Mouse (Mus musculus): ENCODE data around the gene Cd160. TPM values are rescaled to one million over a fixed set of nuclear protein-coding genes. Genes with fewer than 3 reads are reported as not detected.

Cd160 gene
- total and polyA plus RNA-seq, 3 experiments: 0.04 to 0.32 TPM; not detected in 1

GRCm38 (mm10) chr3:96802214-96802613, 26.9 kb downstream of the Cd160 start:
- Histone ChIP-seq H3K4me1 (ENCODE audit: control insufficient read depth in 1 of 2, insufficient read depth in 2 of 2, low read length in 2 of 2) (peaks cover 3 to 6% of the 10 kb centered on the region in 2 experiments), H3K27me3 (ENCODE audit: control insufficient read depth in 1 of 2, insufficient read depth in 2 of 2, low read length in 2 of 2) (no peaks in the 10 kb centered on the region), H3K9me3 (replicated peaks; ENCODE audit: insufficient read depth, low read length) (no peaks in the 10 kb centered on the region), H3K27ac (ENCODE audit: control insufficient read depth, low read depth, low read length) (no peak overlapping the region), H3K9ac (ENCODE audit: control insufficient read depth, low read depth, low read length, poor library complexity, severe bottlenecking) (no peak overlapping the region), H3K79me2 (ENCODE audit: control insufficient read depth, insufficient read depth, low read length, poor library complexity) (no peaks in the 10 kb centered on the region), H3K4me3 (ENCODE audit: control insufficient read depth in 1 of 2, insufficient read depth in 1 of 2, low read depth in 2 of 2, low read length in 2 of 2) (no peak overlapping the region), H3K36me3 (ENCODE audit: control insufficient read depth in 1 of 2, insufficient read depth in 2 of 2, low read length in 2 of 2) (peaks cover 0 to 9% of the 10 kb centered on the region in 2 experiments; a peak in 2 of 4 replicates)
- TF ChIP-seq TCF12 (IDR thresholded peaks at IDR 0.05; ENCODE audit: low read depth, low read length) (peak; percentile 67; the same call in 1 of the 2 replicates), RCOR1 (IDR thresholded peaks at IDR 0.05; ENCODE audit: low read depth, low read length) (peak; percentile 68), ZMIZ1 (IDR thresholded peaks at IDR 0.05; ENCODE audit: low read depth, low read length) (no peak), EP300 (IDR thresholded peaks at IDR 0.05; ENCODE audit: low read depth in 1 of 2, low read length in 2 of 2) (peak; percentile 73 to 78), TAL1 (IDR thresholded peaks at IDR 0.05; ENCODE audit: low read length) (peak; percentile 9; the same call in 1 of the 2 replicates), USF2 (IDR thresholded peaks at IDR 0.05; ENCODE audit: borderline replicate concordance in 1 of 2, insufficient read depth in 1 of 2, low read depth in 1 of 2, low read length in 2 of 2) (no peak), E2F4 (IDR thresholded peaks at IDR 0.05; ENCODE audit: borderline replicate concordance, low read depth, low read length) (no peak), ZKSCAN1 (IDR thresholded peaks at IDR 0.05; ENCODE audit: low read depth, low read length) (no peak), MYB (IDR thresholded peaks at IDR 0.05; ENCODE audit: low read depth, low read length) (no peak), TBP (IDR thresholded peaks at IDR 0.05; ENCODE audit: low read depth, low read length) (no peak), MAZ (IDR thresholded peaks at IDR 0.05; ENCODE audit: low read depth, low read length) (no peak), HCFC1 (IDR thresholded peaks at IDR 0.05; ENCODE audit: low read depth, low read length) (no peak), MXI1 (IDR thresholded peaks at IDR 0.05; ENCODE audit: low read depth, low read length) (no peak), GATA1 (IDR thresholded peaks at IDR 0.05; ENCODE audit: low read depth, low read length) (peak; percentile 80)
- DNase-seq (ENCODE audit: low read depth, low spot score): peak; percentile 50

GRCm38 (mm10) chr3:96800254-96800653, 28.9 kb downstream of the Cd160 start:
- DNase-seq (ENCODE audit: low read depth, low spot score): no peak
- H3K79me2 ChIP-seq (ENCODE audit: control insufficient read depth, insufficient read depth, low read length, poor library complexity): no peaks in the 10 kb centered on the region
- no peak overlapping the region for H3K4me3 ChIP-seq (ENCODE audit: control insufficient read depth in 1 of 2, insufficient read depth in 1 of 2, low read depth in 2 of 2, low read length in 2 of 2)
- peaks cover 0 to 9% of the 10 kb centered on the region in 2 experiments; a peak in 2 of 4 replicates for H3K36me3 ChIP-seq (ENCODE audit: control insufficient read depth in 1 of 2, insufficient read depth in 2 of 2, low read length in 2 of 2)
- H3K27ac ChIP-seq (ENCODE audit: control insufficient read depth, low read depth, low read length): no peak overlapping the region
- no peaks in the 10 kb centered on the region for H3K9me3 ChIP-seq (replicated peaks; ENCODE audit: insufficient read depth, low read length)
- no peaks in the 10 kb centered on the region for H3K27me3 ChIP-seq (ENCODE audit: control insufficient read depth in 1 of 2, insufficient read depth in 2 of 2, low read length in 2 of 2)
- H3K9ac ChIP-seq (ENCODE audit: control insufficient read depth, low read depth, low read length, poor library complexity, severe bottlenecking): no peak overlapping the region
- TF ChIP-seq ETS1 (IDR thresholded peaks at IDR 0.05; ENCODE audit: low read depth, low read length) (no peak), NELFE (IDR thresholded peaks at IDR 0.05; ENCODE audit: low read depth, low read length) (no peak), JUND (IDR thresholded peaks at IDR 0.05; ENCODE audit: low read depth, low read length) (no peak), ZMIZ1 (IDR thresholded peaks at IDR 0.05; ENCODE audit: low read depth, low read length) (no peak), HCFC1 (IDR thresholded peaks at IDR 0.05; ENCODE audit: low read depth, low read length) (no peak), POLR2AphosphoS5 (IDR thresholded peaks at IDR 0.05; ENCODE audit: borderline replicate concordance, low read depth, low read length) (no peak), ZKSCAN1 (IDR thresholded peaks at IDR 0.05; ENCODE audit: low read depth, low read length) (no peak), KAT2A (conservative IDR thresholded peaks at IDR 0.05; ENCODE audit: low read depth, low read length) (no peak), TBP (IDR thresholded peaks at IDR 0.05; ENCODE audit: low read depth, low read length) (no peak), MEF2A (IDR thresholded peaks at IDR 0.05; ENCODE audit: extremely low read depth, insufficient replicate concordance, low read depth, low read length, poor library complexity, severe bottlenecking) (no peak), MAX (IDR thresholded peaks at IDR 0.05; ENCODE audit: low read length) (no peak), CHD2 (IDR thresholded peaks at IDR 0.05; ENCODE audit: low read length) (no peak)
- H3K4me1 ChIP-seq (ENCODE audit: control insufficient read depth in 1 of 2, insufficient read depth in 2 of 2, low read length in 2 of 2): peaks cover 3 to 7% of the 10 kb centered on the region in 2 experiments
